Mouse (Mus musculus) liver, embryonic 15.5 days (tissue): ENCODE measurements around the gene Kras. TPM values are rescaled to one million over a fixed set of nuclear protein-coding genes. Genes with fewer than 3 reads are reported as not detected.

Source experiments
- ATAC-seq: fragments of 200-750 bp; cut with Nextera tagmentation; 2 replicates; pipeline ENCODE4 v1.8.0; 2017; ENCODE audit warnings: moderate number of reproducible peaks, mild to moderate bottlenecking, moderate library complexity; ENCODE audit not compliant: insufficient read depth
- H3K27ac ChIP-seq: fragments of 300-500 bp; sonication (generic); replicated peaks from 2 replicates; pipeline ENCODE4 v1.5.1; 2015; ENCODE audit warnings: mild to moderate bottlenecking, inconsistent platforms
- H3K27me3 ChIP-seq: fragments of 300-500 bp; sonication (generic); 2 replicates; pipeline ENCODE4 v1.6.1; 2015; ENCODE audit warnings: mild to moderate bottlenecking, inconsistent platforms
- H3K36me3 ChIP-seq: fragments of 300-500 bp; sonication (generic); replicated peaks from 2 replicates; pipeline ENCODE4 v1.6.1; 2015; ENCODE audit warnings: moderate library complexity, mild to moderate bottlenecking, inconsistent platforms
- H3K4me1 ChIP-seq: fragments of 300-500 bp; sonication (generic); replicated peaks from 2 replicates; pipeline ENCODE4 v1.6.1; 2015; ENCODE audit warnings: inconsistent platforms
- H3K4me2 ChIP-seq: fragments of 300-500 bp; sonication (generic); 2 replicates; pipeline ENCODE4 v1.6.1; 2015; ENCODE audit warnings: moderate library complexity, mild to moderate bottlenecking, inconsistent platforms
- H3K4me3 ChIP-seq: fragments of 300-500 bp; sonication (generic); replicated peaks from 2 replicates; pipeline ENCODE4 v1.5.1; 2015; ENCODE audit warnings: mild to moderate bottlenecking, inconsistent platforms
- H3K9ac ChIP-seq: fragments of 300-500 bp; sonication (generic); 2 replicates; pipeline ENCODE4 v1.6.1; 2015; ENCODE audit warnings: moderate library complexity, mild to moderate bottlenecking, inconsistent platforms
- H3K9me3 ChIP-seq: fragments of 300-500 bp; sonication (generic); replicated peaks from 2 replicates; pipeline ENCODE4 v1.6.1; 2016; ENCODE audit warnings: inconsistent platforms
- WGBS: fragments of 180-500 bp; shearing (Covaris S2); methylation state at CpG from one replicate; pipeline ENCODE4 v1.1.7; 2015; ENCODE audit warnings: mixed read lengths; ENCODE audit not compliant: insufficient replicate concordance; 5-methylcytosine and 5-hydroxymethylcytosine counted together
- polyA plus RNA-seq: library from polyadenylated mRNA; unstranded; fragments of >200 nt; fragmentation: Nextera tagmentation; extraction: Ambion mirVana; gene quantifications from 2 replicates; pipeline ENCODE4 v1.2.1, GENCODE M21; 2015

Gene Kras
- polyA plus RNA-seq, 1 experiment from 2014 or later, result 51.8 TPM

DNA sequence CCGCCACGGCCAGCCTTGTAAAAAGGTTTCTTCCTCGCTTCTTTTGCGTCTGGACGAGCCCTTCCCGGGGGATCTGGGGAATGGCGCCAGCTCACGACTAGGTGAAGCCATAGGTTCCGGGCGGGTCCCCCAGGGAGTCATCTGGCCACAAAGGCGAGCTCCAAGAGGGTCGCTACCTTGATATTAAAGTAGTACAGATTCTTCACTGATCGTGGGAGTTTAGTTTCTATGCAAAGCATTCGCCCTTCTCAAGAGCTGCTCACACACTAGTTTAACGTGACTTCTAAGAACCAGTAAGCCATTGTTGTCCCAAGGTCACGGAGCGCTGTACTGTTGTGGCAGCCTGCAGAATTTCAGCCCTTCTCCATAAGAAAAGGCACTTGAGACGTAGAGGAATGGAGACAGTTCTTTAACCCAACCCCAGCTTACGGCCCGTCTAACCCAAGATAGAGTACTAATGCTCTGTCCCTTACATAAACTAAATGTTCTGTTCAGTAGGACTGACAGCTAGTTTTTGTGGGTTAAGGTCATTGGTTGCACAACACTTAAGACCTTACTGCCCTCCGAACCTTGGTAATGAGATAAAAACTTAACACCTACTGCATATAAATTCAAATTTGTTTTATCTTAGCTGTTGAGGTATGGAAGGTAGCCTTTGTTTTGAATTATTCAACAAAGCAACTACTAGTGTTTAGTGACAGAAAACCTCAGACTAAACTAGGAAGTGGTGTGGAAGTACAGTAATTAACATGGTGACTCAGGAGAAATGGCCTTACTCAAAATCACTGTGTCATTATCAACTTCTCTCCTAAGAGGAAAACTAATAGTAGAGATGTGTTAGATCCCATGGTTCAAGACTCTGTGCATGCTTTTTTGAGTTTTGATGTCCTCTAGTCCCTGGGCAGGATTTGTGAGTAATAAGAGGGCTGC, 38.4 kb downstream of the Kras start:
- Histone ChIP-seq H3K9me3 (no peaks in the 10 kb centered on the region), H3K4me3 (peak overlapping the region; percentile 79), H3K9ac (peak overlapping the region; percentile 85), H3K27me3 (no peaks in the 10 kb centered on the region), H3K36me3 (no peaks in the 10 kb centered on the region; the same call in 1 of the 2 replicates), H3K4me2 (peak overlapping the region; percentile 86), H3K4me1 (peaks cover 23% of the 10 kb centered on the region), H3K27ac (peak overlapping the region; percentile 88)
- WGBS, result 1% methylated on average over 21 of the region's 21 CpGs
- ATAC-seq, result no peak

DNA sequence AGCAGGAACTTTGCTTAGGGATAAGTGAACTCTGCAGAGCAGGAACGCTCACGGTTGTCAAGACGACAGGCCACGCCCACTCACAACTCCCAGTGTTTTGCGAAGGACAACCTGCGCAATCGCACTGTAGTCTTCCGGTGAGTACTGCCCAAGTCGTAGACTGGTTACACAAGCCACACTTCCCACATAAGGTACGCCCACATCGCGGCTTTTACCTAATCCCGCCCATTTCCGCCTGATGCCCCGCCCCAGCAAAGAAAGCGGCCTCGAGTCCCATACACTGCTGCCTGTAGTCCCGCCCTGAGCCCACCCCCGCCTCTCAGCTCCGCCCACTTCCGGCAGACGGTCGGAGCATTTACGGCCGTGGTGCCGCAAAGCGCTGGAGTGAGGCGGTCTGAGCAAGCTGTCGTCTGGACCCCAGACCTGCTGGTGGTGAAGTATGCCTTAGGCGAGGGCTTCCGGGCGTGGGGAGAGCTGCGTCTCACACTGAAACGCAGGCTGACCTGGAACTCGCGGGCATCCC, 39.2 kb downstream of the Kras start, which contains the start of the genes Casc1 and Etfrf1:
Casc1 (minus strand) TSS at position 190 of the 523 bp plus-strand sequence.
Etfrf1 (plus strand) TSS at position 319 of the 523 bp plus-strand sequence.
- peak within 1 kb of the TSS; percentile 79 for H3K4me3 ChIP-seq
- H3K27ac ChIP-seq, result peak within 1 kb of the TSS; percentile 88
- under 1% methylated on average over 36 of the region's 36 CpGs for WGBS
- H3K27me3 ChIP-seq, result no peaks in the 10 kb centered on the region
- peak; percentile 100 for ATAC-seq
- no peaks in the 10 kb centered on the region for H3K9me3 ChIP-seq
- H3K4me2 ChIP-seq, result peak within 1 kb of the TSS; percentile 86
- no peaks in the 10 kb centered on the region; the same call in 1 of the 2 replicates for H3K36me3 ChIP-seq
- peak within 1 kb of the TSS; percentile 85 for H3K9ac ChIP-seq
- H3K4me1 ChIP-seq, result peaks cover 23% of the 10 kb centered on the region

DNA sequence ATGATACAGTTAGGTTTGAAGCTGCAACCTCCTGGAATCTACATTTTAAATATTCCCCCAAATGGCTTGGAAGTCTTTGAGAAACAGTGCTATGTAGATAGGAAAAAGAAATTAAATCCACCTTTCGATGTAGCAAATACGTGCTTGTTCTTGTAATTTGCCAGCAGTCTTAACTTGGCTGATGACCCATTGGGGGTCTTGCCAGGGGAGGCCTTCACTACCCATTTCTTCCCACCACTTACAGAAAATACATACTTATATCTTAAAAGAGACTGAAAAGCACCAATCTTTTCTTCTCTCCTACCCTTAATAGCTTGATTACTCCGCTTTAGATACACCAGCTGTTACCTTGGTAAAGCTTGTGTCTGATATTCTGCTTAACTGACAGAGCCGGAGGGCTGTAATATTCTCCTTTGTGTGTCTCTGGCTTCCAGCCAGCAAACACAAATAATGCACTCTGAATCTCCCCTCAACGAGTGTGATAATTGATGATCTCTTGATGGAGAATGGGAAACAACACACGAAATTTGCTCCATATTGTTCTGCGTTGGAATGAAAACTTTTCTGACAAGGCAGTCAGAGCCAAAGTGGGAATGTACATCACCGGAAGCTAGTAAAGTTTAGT, 39.9 kb downstream of the Kras start:
- 0 out of 2 replicates have a peak overlapping the region, but pooled peaks have one; percentile 19 for H3K9ac ChIP-seq
- no peaks in the 10 kb centered on the region for H3K36me3 ChIP-seq
- no peaks in the 10 kb centered on the region for H3K27me3 ChIP-seq
- 0 out of 2 replicates have a peak overlapping the region, but pooled peaks have one; percentile 5 for H3K27ac ChIP-seq
- peaks cover 23% of the 10 kb centered on the region for H3K4me1 ChIP-seq
- no peaks in the 10 kb centered on the region for H3K9me3 ChIP-seq
- peak overlapping the region; percentile 79 for H3K4me3 ChIP-seq
- no peak for ATAC-seq
- peak overlapping the region; percentile 86 for H3K4me2 ChIP-seq
- 39% methylated on average over 8 of the region's 8 CpGs for WGBS

DNA sequence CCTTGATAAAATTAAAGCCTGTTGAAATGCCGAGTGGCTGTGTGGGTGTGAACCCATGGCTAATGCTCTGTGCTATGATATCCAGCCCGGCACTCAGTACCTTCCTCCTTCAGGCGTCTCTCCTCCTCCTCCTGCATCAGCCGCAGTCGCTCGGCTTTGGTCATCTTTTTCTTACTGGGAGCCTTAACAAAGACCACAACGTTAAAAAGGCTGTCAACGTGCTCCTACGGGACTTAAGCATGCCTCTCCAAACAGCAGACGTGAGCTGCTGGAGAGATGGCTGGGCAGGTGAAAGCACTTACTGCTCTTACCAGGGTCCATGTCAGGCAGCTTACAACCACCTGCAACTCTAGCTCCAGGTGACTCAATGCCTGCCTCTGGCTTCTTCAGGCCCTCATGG, 44.9 kb downstream of the Kras start:
- no peak overlapping the region for H3K9ac ChIP-seq

DNA sequence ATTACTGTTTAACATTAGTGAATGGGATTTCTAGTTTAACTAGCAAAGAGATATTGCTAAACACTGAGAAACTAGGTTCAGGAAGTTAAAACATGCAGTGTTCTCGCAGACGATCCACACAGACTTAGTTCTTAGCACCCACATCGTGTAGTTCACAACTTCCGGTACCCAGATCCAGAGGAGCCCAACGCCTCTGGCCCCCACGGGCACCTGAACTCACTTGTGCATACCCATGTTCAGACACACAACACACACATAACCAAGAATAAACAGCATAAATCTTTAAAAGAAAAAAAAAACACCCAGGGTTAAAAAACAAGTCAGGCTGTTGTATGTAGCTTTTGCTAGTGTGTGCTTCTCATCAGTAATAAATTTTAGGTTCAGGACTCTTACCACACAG, 45.6 kb downstream of the Kras start:
- H3K9me3 ChIP-seq, result no peaks in the 10 kb centered on the region

More for the DNA sequence above, 44.9 kb downstream of the Kras start:
- Histone ChIP-seq H3K36me3 (no peaks in the 10 kb centered on the region), H3K27me3 (no peaks in the 10 kb centered on the region), H3K27ac (no peak overlapping the region), H3K4me2 (no peak overlapping the region), H3K4me3 (no peak overlapping the region), H3K4me1 (peaks cover 2% of the 10 kb centered on the region), H3K9me3 (no peaks in the 10 kb centered on the region)
- 67% methylated on average over 10 of the region's 10 CpGs for WGBS
- ATAC-seq, result no peak

DNA sequence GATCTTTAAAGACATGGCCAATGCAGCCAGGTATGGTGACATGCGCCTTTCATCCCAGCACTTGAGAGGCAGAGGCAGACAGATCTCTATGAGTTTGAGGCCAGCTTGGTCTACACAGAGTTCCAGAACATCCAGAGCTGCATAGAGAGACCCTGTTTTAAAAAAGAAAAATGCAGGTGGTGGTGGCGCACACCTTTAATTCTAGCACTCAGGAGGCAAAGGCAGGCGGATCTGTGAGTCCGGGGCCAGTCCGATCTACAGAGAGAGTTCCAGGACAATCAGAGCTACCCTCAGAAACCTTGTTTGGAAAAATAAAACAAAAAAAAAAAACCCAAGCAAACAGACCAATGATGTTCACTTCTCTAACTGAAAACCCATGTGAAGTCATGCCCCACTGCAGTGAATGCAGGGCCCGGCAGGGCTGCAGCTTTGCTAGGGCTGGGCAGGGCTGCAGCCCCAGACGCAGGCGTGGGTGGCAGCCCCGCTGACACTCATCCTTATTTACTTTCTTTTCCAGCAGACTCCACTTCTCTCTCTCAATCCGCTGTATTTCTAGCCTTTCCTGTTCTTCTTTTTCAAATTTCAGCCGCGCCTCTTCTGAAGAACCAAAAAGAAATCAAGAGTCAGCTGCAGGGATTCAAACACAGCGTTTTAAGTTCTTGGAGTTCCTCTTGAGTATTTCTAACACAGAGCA, 47.5 kb downstream of the Kras start:
- 75% methylated on average over 13 of the region's 13 CpGs for WGBS
- Histone ChIP-seq H3K36me3 (no peaks in the 10 kb centered on the region), H3K9me3 (no peaks in the 10 kb centered on the region), H3K9ac (no peak overlapping the region), H3K4me2 (no peak overlapping the region), H3K4me1 (no peaks in the 10 kb centered on the region), H3K27me3 (no peaks in the 10 kb centered on the region), H3K27ac (no peak overlapping the region), H3K4me3 (no peak overlapping the region)
- no peak for ATAC-seq

More for the DNA sequence above, 45.6 kb downstream of the Kras start:
- no peak overlapping the region for H3K4me3 ChIP-seq
- WGBS, result 65% methylated on average over 6 of the region's 6 CpGs
- no peak overlapping the region for H3K27ac ChIP-seq
- no peak overlapping the region for H3K4me2 ChIP-seq
- no peaks in the 10 kb centered on the region for H3K4me1 ChIP-seq
- H3K36me3 ChIP-seq, result no peaks in the 10 kb centered on the region
- H3K27me3 ChIP-seq, result no peaks in the 10 kb centered on the region
- no peak for ATAC-seq
- no peak overlapping the region for H3K9ac ChIP-seq

DNA sequence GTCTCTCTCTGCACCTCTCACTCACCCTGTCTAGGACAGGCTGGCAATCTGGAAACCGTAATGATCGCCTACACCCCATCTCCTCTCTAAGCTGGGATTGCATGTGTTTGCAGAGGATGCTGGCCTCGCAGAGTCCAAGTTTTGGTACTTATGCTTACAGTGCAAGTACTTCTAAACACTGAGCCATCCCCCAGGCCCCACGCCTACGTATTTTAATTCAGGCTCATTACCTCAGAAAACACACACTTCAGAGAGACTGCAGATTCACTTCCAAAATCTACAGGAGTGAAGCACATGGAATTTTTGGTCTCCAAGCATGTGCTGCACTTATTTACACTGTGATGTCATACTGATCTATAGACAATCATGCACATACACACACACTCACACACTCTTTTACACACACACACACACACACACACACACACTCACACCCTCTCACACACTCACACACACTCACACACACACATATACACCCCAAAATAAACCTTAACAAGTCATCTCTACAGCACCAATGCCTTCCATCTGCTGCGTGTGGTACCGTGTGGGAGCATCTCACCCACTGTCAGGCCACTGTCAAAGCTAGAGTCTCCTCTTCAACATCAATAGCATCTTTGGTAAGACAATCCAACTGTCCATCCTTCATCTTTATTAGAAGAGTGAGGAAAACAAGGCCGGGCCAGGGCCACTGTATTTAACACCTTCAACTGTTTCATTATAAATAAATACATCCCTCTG, 51.9 kb downstream of the Kras start:
- ATAC-seq, result no peak
- H3K36me3 ChIP-seq, result no peaks in the 10 kb centered on the region
- H3K4me1 ChIP-seq, result no peaks in the 10 kb centered on the region
- no peak overlapping the region for H3K4me2 ChIP-seq
- no peak overlapping the region for H3K9ac ChIP-seq
- WGBS, result 76% methylated on average over 8 of the region's 8 CpGs
- H3K27me3 ChIP-seq, result no peaks in the 10 kb centered on the region
- no peak overlapping the region for H3K27ac ChIP-seq
- H3K9me3 ChIP-seq, result no peaks in the 10 kb centered on the region
- H3K4me3 ChIP-seq, result no peak overlapping the region

DNA sequence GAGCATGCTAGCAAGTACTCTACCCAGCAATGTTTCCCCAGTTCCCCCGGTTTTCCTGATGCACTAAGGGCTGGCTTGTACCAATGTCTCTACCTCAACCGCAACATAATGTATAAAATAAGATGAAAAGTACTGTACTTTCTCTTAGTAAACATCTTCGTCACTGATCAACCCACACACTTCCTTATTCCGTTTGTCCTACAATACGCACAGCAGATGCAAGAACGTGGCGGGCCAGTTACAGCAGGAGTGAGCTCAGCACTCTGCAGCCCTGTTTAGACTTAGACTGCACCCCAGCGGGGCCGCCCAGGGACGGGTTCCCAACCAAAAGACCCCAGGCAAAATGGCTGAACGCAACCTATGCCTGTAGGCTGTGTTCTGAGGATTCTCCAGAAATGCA, 56.6 kb downstream of the Kras start:
- Histone ChIP-seq H3K9ac (no peak overlapping the region), H3K4me1 (no peaks in the 10 kb centered on the region), H3K4me3 (no peak overlapping the region), H3K4me2 (no peak overlapping the region), H3K36me3 (no peaks in the 10 kb centered on the region), H3K27ac (no peak overlapping the region), H3K9me3 (no peaks in the 10 kb centered on the region), H3K27me3 (no peaks in the 10 kb centered on the region)
- 41% methylated on average over 11 of the region's 11 CpGs for WGBS
- no peak for ATAC-seq

DNA sequence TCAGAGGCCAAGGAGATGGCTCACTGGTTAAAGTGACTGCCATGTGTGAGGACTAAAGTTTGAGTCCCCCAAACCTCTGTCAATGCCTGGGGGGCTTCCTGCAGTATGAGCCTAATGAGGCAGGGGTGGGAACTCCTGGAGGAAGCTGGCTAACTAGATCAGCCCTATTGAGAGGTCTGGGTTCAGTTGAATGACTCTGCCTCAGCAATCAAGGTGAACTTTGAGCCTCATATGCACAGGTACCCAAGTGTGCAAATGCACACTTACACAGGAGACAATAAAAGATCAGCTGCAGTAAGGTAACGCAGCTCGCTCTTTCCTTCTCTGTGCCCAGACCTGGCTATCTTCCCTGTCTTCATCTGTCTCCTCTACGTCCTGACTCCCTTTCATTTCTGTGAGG, 57.0 kb downstream of the Kras start:
- H3K4me1 ChIP-seq, result no peaks in the 10 kb centered on the region
- no peak for ATAC-seq
- 71% methylated on average over 3 of the region's 3 CpGs for WGBS
- H3K27me3 ChIP-seq, result no peaks in the 10 kb centered on the region
- H3K9me3 ChIP-seq, result no peaks in the 10 kb centered on the region
- no peak overlapping the region for H3K9ac ChIP-seq
- H3K4me2 ChIP-seq, result no peak overlapping the region
- H3K36me3 ChIP-seq, result no peaks in the 10 kb centered on the region
- H3K27ac ChIP-seq, result no peak overlapping the region
- H3K4me3 ChIP-seq, result no peak overlapping the region
